Mouse (Mus musculus) mesoderm, embryonic 11.5 days (tissue): ENCODE results near the gene Fgfr2.
"Not testable (repeated sequence)": the region's sequence is repeated elsewhere in the genome, so short reads cannot be mapped to it uniquely, and the experiment has no call there.

Experiments used
- DNase-seq: peaks from one replicate; pipeline ENCODE4 v3.0.0-alpha.2; 2012; ENCODE audit warnings: low read depth, low spot score

Gene Fgfr2

GRCm38 (mm10) chr7:132665664-132666382 lies 457.3 kb downstream of the Fgfr2 start:
- no peak for DNase-seq

- DNase-seq, result no peak
Observed at GRCm38 (mm10) chr7:132664815-132665214, 458.3 kb downstream of the Fgfr2 start.

DNA sequence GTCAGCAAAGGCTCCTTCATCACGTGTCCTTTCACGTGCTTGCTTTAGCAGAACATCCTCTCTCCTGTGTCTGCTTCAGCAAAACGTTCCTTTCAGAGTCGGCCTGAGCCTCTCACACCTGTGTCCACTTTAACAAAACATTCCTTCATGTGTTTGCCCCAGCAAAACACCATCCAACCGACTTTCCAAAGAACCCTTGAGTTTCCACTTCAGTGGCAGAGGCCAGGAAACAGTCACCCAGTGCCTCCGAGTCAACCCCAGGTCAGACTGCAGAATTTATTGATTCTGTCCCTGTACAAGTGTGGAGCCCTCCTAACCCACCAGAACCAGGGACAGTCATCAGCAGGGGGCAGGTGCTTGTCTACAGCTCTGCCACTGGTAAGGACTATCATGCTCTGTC lies 460.3 kb downstream of the Fgfr2 start:
- DNase-seq, result not testable (repeated sequence)

DNA sequence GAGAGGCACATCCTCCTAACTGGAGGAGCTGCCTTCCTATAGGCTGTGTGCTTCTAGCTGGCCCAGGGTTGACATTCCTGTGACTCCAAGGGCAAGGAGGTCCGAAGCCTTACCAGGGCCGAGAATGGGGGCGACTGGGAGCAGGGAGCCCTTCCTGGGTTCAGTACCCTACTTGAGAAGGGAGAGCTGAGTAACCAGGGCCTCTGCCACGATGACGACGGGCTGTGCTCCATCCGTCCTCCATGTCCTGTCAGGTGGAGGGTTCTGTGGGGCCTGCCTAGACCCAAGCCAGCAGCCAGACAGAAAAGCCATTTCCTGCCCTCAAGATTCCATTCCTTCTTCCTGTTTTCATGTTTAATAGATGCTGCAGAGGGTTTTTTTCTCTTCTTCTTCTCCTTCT lies 463.5 kb downstream of the Fgfr2 start:
- DNase-seq, result no peak

GRCm38 (mm10) chr7:132658688-132659087 lies 464.5 kb downstream of the Fgfr2 start:
- DNase-seq, result no peak

- DNase-seq, result peak; percentile 50
Observed at GRCm38 (mm10) chr7:132658058-132658450, 465.1 kb downstream of the Fgfr2 start.

DNA sequence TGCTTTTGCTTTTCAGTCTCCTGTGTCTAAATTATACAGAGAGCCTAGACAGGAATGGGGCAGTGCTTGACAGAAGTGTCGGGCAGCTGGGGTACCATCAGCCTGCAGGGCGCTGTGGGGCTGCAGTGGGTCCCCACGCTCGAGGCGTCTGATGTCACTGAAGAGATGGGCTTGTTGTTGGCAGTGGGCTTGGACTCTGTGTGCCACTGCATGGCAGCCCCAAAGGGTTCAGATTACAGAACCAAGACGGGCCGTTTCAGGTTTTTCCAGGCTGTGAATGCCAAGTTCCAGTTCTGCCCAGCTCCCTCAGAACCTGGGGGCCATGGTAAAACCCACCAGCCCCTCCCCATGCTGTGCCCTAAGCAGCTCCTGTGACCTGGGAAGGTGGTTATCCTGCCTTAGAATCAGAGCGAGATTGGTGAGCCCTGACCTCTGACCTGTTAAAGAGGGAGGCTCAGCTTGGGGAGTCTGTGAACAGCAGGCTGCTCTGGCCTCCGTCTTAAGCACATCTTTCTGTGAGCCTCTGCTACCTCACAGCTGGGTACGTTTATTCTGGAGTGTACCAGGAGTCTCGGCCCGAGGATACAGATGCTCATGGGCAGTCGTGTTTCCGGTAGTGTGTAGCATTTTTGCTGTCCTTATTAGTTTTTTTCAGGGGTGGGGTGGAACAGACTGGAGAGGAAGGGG lies 465.6 kb downstream of the Fgfr2 start:
- DNase-seq, result no peak

DNA sequence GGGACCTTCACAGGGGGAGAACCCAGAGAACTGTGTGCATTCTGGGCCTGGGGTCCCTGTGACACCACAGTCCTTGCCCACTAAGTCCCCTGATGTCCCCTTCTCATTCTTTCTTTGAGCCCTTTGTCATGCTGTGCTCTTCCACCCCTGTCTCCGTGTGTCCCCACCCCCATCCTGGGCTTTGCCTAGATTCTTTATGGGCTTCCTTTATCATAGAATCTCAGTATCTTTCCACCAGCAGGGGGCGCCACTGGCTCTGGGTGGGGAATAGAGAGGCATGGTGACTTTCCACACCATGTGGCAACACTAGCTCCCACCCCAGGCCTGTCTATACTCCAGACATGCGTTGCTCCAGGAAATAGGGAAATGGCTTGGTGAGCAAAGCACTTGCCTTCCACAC lies 466.6 kb downstream of the Fgfr2 start:
- DNase-seq, result peak; percentile 88

DNA sequence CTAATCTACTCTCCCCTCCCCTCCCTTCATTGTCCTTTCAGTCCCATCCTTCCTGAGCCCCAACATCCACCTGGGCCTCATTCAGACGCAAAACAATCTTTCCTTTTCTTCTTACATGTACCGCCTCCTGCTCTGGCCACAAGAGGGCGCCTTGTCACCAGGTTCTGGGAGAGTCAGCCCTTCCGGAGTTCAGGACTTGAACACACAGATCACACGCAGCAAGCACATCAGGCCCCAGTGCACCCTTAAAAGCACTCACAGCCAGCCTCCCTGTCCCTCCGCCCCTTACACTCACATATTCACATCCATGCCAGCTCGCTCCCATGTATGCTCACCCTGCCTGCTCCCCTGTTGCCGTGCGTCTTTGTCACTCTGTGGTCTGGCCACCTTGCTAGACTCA lies 467.1 kb downstream of the Fgfr2 start:
- peak; percentile 93 for DNase-seq

GRCm38 (mm10) chr7:132654412-132654811 lies 468.7 kb downstream of the Fgfr2 start:
- DNase-seq, result no peak

- no peak for DNase-seq
Observed at GRCm38 (mm10) chr7:132646514-132646913, 476.6 kb downstream of the Fgfr2 start.

DNA sequence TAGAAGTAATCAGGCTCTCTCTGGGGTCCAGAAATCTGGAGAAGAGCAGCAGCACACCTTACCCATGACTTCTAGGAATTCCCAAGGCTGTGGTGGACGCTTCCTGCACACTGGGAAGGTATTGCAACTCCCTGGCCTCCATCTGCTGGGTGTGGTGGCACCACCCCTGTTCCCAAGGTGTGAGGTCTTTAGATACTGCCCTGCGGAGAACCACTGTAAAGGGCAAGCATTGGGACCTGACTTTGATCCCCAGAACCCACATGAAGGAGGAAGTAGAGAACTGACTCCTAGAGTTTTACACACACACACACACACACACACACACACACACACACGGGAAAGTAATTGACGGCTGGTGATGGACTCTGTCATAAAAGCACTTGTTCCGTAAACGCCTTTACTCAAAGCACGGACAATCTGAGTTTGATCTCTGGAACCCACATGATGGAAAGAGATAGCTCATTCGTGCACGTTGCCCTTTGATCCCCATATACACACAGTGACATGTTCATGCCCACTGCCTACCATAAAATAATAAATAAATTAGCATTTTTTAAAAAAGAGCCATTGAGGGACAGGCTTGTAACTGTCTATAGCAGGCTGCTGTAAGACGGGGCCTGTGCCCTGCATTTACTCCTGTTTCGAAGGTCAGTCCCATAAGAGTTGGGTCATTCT lies 478.4 kb downstream of the Fgfr2 start:
- no peak for DNase-seq

GRCm38 (mm10) chr7:132641606-132642005 lies 481.5 kb downstream of the Fgfr2 start:
- DNase-seq, result no peak

DNA sequence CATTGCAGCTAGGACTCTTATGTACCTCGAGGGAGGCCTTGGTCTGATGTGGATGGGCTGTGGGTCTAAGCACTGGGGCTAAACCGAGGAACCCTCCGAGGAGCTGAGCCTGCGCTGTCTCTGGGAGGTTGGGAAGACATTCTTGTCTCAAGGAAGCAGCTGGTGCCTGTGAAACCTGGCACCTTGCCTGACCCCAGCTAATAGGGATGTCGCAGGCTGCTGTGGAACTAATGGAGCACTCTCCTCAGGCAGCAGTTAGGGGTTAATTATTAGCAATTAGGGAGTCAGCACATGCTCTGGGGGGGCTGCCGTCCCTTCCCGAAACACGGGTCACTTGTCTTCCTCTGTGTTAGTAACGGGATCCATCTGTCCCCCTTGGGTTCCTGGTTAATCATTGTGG lies 482.2 kb downstream of the Fgfr2 start:
- DNase-seq, result peak; percentile 46

DNA sequence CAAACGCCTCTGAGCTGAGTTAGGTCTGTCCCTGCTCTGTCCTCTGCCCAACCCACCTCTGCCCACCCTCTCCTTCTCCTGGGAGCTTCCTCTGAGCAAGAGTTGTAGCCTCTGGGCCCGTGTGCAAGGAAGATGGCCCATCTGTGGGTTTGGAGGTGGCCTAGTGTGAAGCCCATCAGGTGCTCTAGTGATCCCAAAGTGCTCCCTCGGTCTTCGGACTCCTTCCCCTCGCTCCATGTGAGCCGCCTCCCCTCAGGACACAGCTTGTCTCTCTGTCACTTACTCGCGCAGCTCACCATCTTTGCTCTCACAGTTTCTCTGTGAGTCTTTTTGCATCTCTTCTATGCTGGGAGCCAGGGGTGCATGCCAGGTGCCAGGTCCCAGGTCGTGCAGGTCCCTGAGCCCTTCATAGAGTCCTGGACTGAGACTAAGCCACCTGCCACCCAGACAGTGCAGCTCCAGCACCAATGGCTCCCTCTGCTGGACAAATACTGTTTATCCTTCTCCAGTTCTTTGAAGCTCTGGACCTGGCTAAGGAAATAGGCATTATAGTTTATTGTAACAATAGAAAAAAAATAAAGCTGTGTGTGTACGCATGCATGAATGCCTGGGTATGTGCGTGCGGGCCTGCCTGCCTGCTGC lies 484.6 kb downstream of the Fgfr2 start:
- DNase-seq, result peak; percentile 73

DNA sequence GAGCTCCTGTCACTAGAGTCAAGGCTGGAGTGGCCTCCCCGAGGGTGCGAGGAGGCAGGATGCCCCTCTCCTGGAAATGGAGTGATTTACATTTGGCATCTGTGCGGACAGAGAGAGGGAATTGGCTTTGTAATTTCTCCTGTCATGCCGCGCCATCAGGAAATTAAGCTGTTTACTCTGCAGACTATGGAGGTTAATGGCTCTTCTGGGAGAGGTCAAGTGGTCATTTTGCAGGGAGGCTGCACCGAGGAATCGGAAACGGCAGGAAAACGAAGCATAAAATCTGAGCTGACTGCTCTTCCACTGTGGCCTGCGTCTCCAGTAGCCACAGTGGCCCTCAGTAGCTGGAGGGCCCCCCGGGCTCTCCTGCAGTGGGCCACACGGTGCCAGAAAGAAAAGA lies 485.9 kb downstream of the Fgfr2 start:
- DNase-seq, result peak; percentile 43

- no peak for DNase-seq
Observed at GRCm38 (mm10) chr7:132631313-132631712, 491.8 kb downstream of the Fgfr2 start.

GRCm38 (mm10) chr7:132627448-132627847 lies 495.7 kb downstream of the Fgfr2 start:
- no peak for DNase-seq

GRCm38 (mm10) chr7:132626174-132626573 lies 497.0 kb downstream of the Fgfr2 start:
- peak; percentile 37 for DNase-seq

DNA sequence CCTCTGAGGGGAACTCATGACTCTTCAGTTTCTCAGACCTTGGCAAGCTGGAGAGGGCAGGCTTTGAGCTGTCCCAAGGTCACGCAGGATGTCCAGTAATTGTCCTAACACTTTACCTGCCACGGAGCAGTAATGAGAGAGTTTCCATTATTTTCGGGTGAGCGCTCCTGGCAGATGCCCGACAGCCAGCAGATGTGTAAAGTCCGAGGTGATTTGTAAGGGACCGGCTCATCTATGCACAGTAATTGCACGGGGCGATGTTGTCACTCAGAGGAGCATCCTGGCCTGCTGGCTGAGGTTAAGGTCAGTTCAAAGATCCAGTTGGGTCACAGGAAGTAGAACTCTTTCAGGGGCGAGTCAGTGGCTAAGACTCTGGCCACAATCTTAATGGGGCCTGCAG lies 499.0 kb downstream of the Fgfr2 start:
- no peak for DNase-seq

DNA sequence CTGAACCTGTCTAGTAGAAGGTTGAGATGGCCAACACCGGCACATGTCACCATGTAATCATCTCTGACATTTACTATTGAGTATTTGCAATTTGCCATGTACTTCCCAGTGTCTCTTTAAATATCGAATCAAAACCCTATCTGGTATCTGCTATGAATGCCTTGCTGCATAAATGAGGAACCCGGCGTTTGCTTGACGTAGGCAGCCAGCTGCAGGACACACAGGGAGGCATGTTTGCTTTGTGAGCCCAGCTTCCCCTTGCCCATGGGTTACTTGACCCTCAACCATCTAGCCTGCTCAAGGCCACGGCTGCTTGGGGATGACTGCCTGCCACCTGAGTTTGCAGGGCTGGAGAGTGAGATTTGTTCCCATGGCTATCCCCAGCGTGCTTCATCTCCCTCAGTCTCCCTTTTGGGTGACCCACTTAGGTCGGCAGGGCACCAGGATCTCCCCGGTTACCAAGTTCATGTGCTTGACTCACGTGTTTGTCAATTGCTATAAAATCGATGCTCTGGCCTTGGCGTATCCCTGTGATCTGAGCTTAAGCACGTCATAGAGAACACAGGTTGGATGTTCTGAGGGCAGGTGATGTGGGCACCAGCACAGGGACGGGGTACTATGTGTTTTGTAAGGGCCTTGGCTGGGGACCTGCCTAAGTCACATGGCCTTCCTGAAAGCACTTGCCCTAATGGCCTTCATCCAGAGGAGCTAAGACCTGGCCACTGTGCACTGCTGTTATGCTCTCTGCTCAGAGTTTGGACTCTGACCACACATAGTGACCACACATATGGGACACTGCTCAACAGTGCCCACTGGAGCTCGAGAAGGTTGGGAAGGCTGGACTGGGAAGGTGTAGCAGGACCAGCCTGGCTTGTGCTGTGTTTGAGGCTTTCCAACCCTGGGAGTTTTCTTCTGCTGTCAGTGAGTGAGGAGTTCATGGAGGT lies 502.9 kb downstream of the Fgfr2 start:
- no peak for DNase-seq
